Mouse (Mus musculus): ENCODE measurements around the gene Plekha1. TPM values are rescaled to one million over a fixed set of nuclear protein-coding genes. Genes with fewer than 3 reads are reported as not detected.
A peak's percentile ranks its signal among the peaks of the same experiment; 100 is the strongest.

The Plekha1 gene
- total RNA-seq (2021) = 100 to 1,000 TPM in 1 of 2 experiments, 10 to 100 TPM in 1; 93.5 to 106 TPM

- DNase-seq = peak; percentile 99 to 100
Observed at GRCm38 (mm10) chr7:130865613-130866591, at the start of gene Plekha1. Gene Plekha1 (plus strand): TSS chr7:130865756.

GRCm38 (mm10) chr7:130816243-130816642 is 49.3 kb upstream of the Plekha1 start:
- no peak for DNase-seq

- no peak for DNase-seq
Observed at GRCm38 (mm10) chr7:130818813-130819212, 46.7 kb upstream of the Plekha1 start.

GRCm38 (mm10) chr7:130819624-130820023 is 45.9 kb upstream of the Plekha1 start:
- peak; percentile 28 to 41 for DNase-seq

- no peak for DNase-seq
Observed at GRCm38 (mm10) chr7:130823992-130824391, 41.6 kb upstream of the Plekha1 start.

GRCm38 (mm10) chr7:130826343-130826742 is 39.2 kb upstream of the Plekha1 start:
- DNase-seq = no peak

- DNase-seq = peak in 1 of 2 experiments; percentile 45
Observed at GRCm38 (mm10) chr7:130827431-130827830, 38.1 kb upstream of the Plekha1 start.

GRCm38 (mm10) chr7:130827844-130828403 is 37.6 kb upstream of the Plekha1 start:
- DNase-seq = no peak

GRCm38 (mm10) chr7:130828475-130828874 is 37.1 kb upstream of the Plekha1 start:
- no peak for DNase-seq

GRCm38 (mm10) chr7:130831586-130831985 is 34.0 kb upstream of the Plekha1 start:
- no peak for DNase-seq

GRCm38 (mm10) chr7:130834299-130834698 is 31.3 kb upstream of the Plekha1 start:
- DNase-seq = no peak

GRCm38 (mm10) chr7:130834958-130835861 is 30.3 kb upstream of the Plekha1 start:
- no peak for DNase-seq

- no peak for DNase-seq
Observed at GRCm38 (mm10) chr7:130836066-130836465, 29.5 kb upstream of the Plekha1 start.

- DNase-seq = peak in 1 of 2 experiments; percentile 23
Observed at GRCm38 (mm10) chr7:130837941-130838657, 27.5 kb upstream of the Plekha1 start.

- DNase-seq = no peak
Observed at GRCm38 (mm10) chr7:130838658-130839025, 26.9 kb upstream of the Plekha1 start.

GRCm38 (mm10) chr7:130839380-130840100 is 26.0 kb upstream of the Plekha1 start:
- no peak for DNase-seq

- DNase-seq = no peak
Observed at GRCm38 (mm10) chr7:130847164-130847718, 18.3 kb upstream of the Plekha1 start.

GRCm38 (mm10) chr7:130854684-130855292 is 10.8 kb upstream of the Plekha1 start:
- no peak for DNase-seq

- DNase-seq = peak in 1 of 2 experiments; percentile 11
Observed at GRCm38 (mm10) chr7:130855681-130856080, 9.9 kb upstream of the Plekha1 start.

- no peak for DNase-seq
Observed at GRCm38 (mm10) chr7:130857973-130858372, 7.6 kb upstream of the Plekha1 start.

Measured in layer of hippocampus, postnatal 36 days (tissue).